ENCODE assay signal across 9 mouse cellular contexts in the genomic region with DNA sequence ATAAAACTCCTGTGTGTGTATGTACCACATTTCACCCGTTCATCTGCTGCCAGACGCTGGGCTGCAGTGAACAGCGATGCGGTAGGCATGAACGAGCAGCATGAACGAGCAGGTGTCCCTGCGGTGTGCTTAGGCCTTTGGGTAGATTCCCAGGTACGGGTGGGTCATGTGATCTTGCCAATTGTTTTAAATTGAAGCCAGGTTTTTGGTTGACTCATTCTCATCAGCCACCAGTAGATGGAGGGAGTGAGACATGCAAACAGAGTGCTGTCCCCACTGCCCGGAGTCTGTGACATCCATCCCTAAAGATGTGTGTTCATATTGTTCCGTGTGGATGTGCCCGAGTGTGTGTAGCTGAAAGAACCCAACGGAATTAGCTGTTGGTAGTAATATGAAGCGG.
DNase-seq lines count a peak whose midpoint lies in the region; ATAC-seq and TF ChIP-seq lines count a peak whose summit lies in the region.
"Had no signal": no experiment of that assay in that cellular context is flagged by ENCODE, and none has a peak within 500 bp of the region (broad histone marks: within the 10 kb centered on the region; RNA-seq: fewer than 3 reads in every experiment).

No protein-coding gene starts in this region.

- H3K36me3 ChIP-seq in liver, embryonic 14.5 days (replicated peaks; ENCODE audit: control insufficient read depth, insufficient read depth, low read depth), result no peaks in the 10 kb centered on the region
- H3K36me3 ChIP-seq in forebrain, embryonic 15.5 days, result no peaks in the 10 kb centered on the region
- H3K36me3 ChIP-seq in kidney, embryonic 15.5 days, result no peaks in the 10 kb centered on the region
- H3K36me3 ChIP-seq: liver, embryonic 15.5 days had no signal

- DNase-seq in liver, embryonic 14.5 days (ENCODE audit: low read depth in 3 of 3, low spot score in 3 of 3), result peak in 1 of 3 experiments; percentile 9
- no peak for DNase-seq in liver
- peak; percentile 50 for DNase-seq in adrenal gland, postnatal 25 days
- DNase-seq in lung, adult 2 months, result no peak
- DNase-seq in skeletal muscle tissue, adult 2 months (ENCODE audit: low read depth, low spot score), result peak; percentile 45

- H3K27me3 ChIP-seq in liver, embryonic 14.5 days (ENCODE audit: control insufficient read depth, insufficient read depth, low read length), result no peaks in the 10 kb centered on the region
- H3K27me3 ChIP-seq in forebrain, embryonic 15.5 days, result no peaks in the 10 kb centered on the region
- H3K27me3 ChIP-seq in kidney, embryonic 15.5 days, result no peaks in the 10 kb centered on the region
- H3K27me3 ChIP-seq: liver, embryonic 15.5 days had no signal

- H3K9me3 ChIP-seq in liver, embryonic 14.5 days (ENCODE audit: control insufficient read depth, low read length), result no peaks in the 10 kb centered on the region
- H3K9me3 ChIP-seq in forebrain, embryonic 15.5 days, result no peaks in the 10 kb centered on the region
- H3K9me3 ChIP-seq in kidney, embryonic 15.5 days (replicated peaks), result no peaks in the 10 kb centered on the region
- H3K9me3 ChIP-seq: liver, embryonic 15.5 days had no signal

- no peak for ATAC-seq in liver, embryonic 14.5 days (ENCODE audit: insufficient read depth)
- ATAC-seq in forebrain, embryonic 15.5 days (replicated peaks), result peak; percentile 51
- ATAC-seq in kidney, embryonic 15.5 days (replicated peaks; ENCODE audit: low FRiP score), result 0 out of 2 replicates have a peak, but pooled peaks have one; percentile 43
- ATAC-seq in activated CD4-positive, CD25-positive, alpha-beta regulatory T cell, adult 4 months, result no peak

- H3K4me2 ChIP-seq in liver, embryonic 14.5 days (ENCODE audit: low read depth), result no peak overlapping the region
- H3K4me2 ChIP-seq in forebrain, embryonic 15.5 days (replicated peaks), result no peak overlapping the region
- no peak overlapping the region for H3K4me2 ChIP-seq in kidney, embryonic 15.5 days
- H3K4me2 ChIP-seq: liver, embryonic 15.5 days had no signal

- no peak overlapping the region for H3K9ac ChIP-seq in liver, embryonic 14.5 days (replicated peaks)
- no peak overlapping the region for H3K9ac ChIP-seq in forebrain, embryonic 15.5 days (replicated peaks)
- H3K9ac ChIP-seq in kidney, embryonic 15.5 days, result no peak overlapping the region
- H3K9ac ChIP-seq: liver, embryonic 15.5 days had no signal

- no peak for TF ChIP-seq POLR2A in lung, adult 2 months (IDR thresholded peaks at IDR 0.05; ENCODE audit: borderline replicate concordance, extremely low read depth, low read depth, low read length)

- no peaks in the 10 kb centered on the region for H3K4me1 ChIP-seq in liver, embryonic 14.5 days (replicated peaks; ENCODE audit: control insufficient read depth in 2 of 2, insufficient read depth in 2 of 2, low read length in 1 of 2)
- H3K4me1 ChIP-seq in forebrain, embryonic 15.5 days, result peaks cover 27% of the 10 kb centered on the region
- H3K4me1 ChIP-seq in kidney, embryonic 15.5 days, result peaks cover 43% of the 10 kb centered on the region
- peaks cover 26% of the 10 kb centered on the region for H3K4me1 ChIP-seq in lung, adult 2 months (ENCODE audit: control insufficient read depth, insufficient read depth, low read length)
- H3K4me1 ChIP-seq: liver, embryonic 15.5 days had no signal

- 44% methylated on average over 13 of the region's 13 CpGs for WGBS in liver, embryonic 14.5 days (ENCODE audit: insufficient replicate concordance)
- WGBS in forebrain, embryonic 15.5 days, result 26% methylated on average over 13 of the region's 13 CpGs
- WGBS in kidney, embryonic 15.5 days, result 38% methylated on average over 13 of the region's 13 CpGs
- 34% methylated on average over 13 of the region's 13 CpGs for WGBS in lung, adult 2 months

- H3K4me3 ChIP-seq in liver, embryonic 14.5 days (ENCODE audit: insufficient read depth in 1 of 2, low read depth in 2 of 2, low read length in 2 of 2), result no peak overlapping the region
- no peak overlapping the region for H3K4me3 ChIP-seq in forebrain, embryonic 15.5 days
- no peak overlapping the region for H3K4me3 ChIP-seq in kidney, embryonic 15.5 days (replicated peaks)
- H3K4me3 ChIP-seq in lung, adult 2 months (replicated peaks; ENCODE audit: extremely low read depth, low read depth, low read length), result no peak overlapping the region
- H3K4me3 ChIP-seq: liver, embryonic 15.5 days had no signal

- TF ChIP-seq EP300 in liver, embryonic 14.5 days (IDR thresholded peaks at IDR 0.05; ENCODE audit: low read depth), result no peak

- no peak overlapping the region for H3K27ac ChIP-seq in liver, embryonic 14.5 days
- H3K27ac ChIP-seq in forebrain, embryonic 15.5 days (replicated peaks), result no peak overlapping the region
- H3K27ac ChIP-seq in kidney, embryonic 15.5 days, result no peak overlapping the region
- H3K27ac ChIP-seq: liver, embryonic 15.5 days had no signal

- peak; percentile 53 for TF ChIP-seq CTCF in liver, embryonic 14.5 days (IDR thresholded peaks at IDR 0.05; ENCODE audit: low read depth)
- TF ChIP-seq CTCF in lung, adult 2 months (IDR thresholded peaks at IDR 0.05; ENCODE audit: insufficient read depth, low read length), result peak; percentile 78

Comparison
In these comparisons a context has a peak if more than half of its experiments do, and no peak if none do; other contexts are left out.
1. ATAC-seq: peak in forebrain, embryonic 15.5 days (single experiment) and kidney, embryonic 15.5 days (single experiment); none in liver, embryonic 14.5 days (single experiment) and activated CD4-positive, CD25-positive, alpha-beta regulatory T cell, adult 4 months (single experiment).
2. DNase-seq: peak in adrenal gland, postnatal 25 days (single experiment) and skeletal muscle tissue, adult 2 months (single experiment); none in liver (single experiment) and lung, adult 2 months (single experiment).